Mouse (Mus musculus) neural tube, embryonic 11.5 days (tissue): Measurements from ENCODE around the gene Klhl11. TPM values are rescaled to one million over a fixed set of nuclear protein-coding genes. Genes with fewer than 3 reads are reported as not detected.

ENCODE experiments used
- ATAC-seq: fragments of 200-750 bp; cut with Nextera tagmentation; 2 replicates; pipeline ENCODE4 v1.8.0; 2017; ENCODE audit warnings: moderate number of reproducible peaks, mild to moderate bottlenecking, moderate TSS enrichment, moderate library complexity; ENCODE audit not compliant: insufficient read depth, low FRiP score, low TSS enrichment
- DNase-seq: peaks from one replicate; pipeline ENCODE4 v3.0.0-alpha.2; 2015; ENCODE audit warnings: low spot score
- H3K27ac ChIP-seq: fragments of 300-500 bp; sonication (generic); 2 replicates; pipeline ENCODE4 v1.5.1; 2014; ENCODE audit warnings: low read depth, mild to moderate bottlenecking, low read length
- H3K27me3 ChIP-seq: fragments of 300-500 bp; sonication (generic); 2 replicates; pipeline ENCODE4 v1.6.1; 2014; ENCODE audit warnings: mild to moderate bottlenecking, low read length, mixed read lengths; ENCODE audit not compliant: control insufficient read depth, insufficient read depth
- H3K36me3 ChIP-seq: fragments of 300-500 bp; sonication (generic); 2 replicates; pipeline ENCODE4 v1.6.1; 2014; ENCODE audit warnings: mild to moderate bottlenecking, low read length, moderate library complexity, mixed read lengths; ENCODE audit not compliant: control insufficient read depth, insufficient read depth
- H3K4me1 ChIP-seq: fragments of 300-500 bp; sonication (generic); 2 replicates; pipeline ENCODE4 v1.6.1; 2014; ENCODE audit warnings: low read length, mixed read lengths; ENCODE audit not compliant: control insufficient read depth, insufficient read depth
- H3K4me2 ChIP-seq: fragments of 300-500 bp; sonication (generic); 2 replicates; pipeline ENCODE4 v1.6.1; 2014; ENCODE audit warnings: low read depth, mild to moderate bottlenecking, moderate library complexity
- H3K4me3 ChIP-seq: fragments of 300-500 bp; sonication (generic); 2 replicates; pipeline ENCODE4 v1.5.1; 2014; ENCODE audit warnings: low read depth, low read length
- H3K9ac ChIP-seq: fragments of 300-500 bp; sonication (generic); 2 replicates; pipeline ENCODE4 v1.6.1; 2014; ENCODE audit warnings: mild to moderate bottlenecking, low read length
- H3K9me3 ChIP-seq: fragments of 300-500 bp; sonication (generic); 2 replicates; pipeline ENCODE4 v1.6.1; 2016; ENCODE audit warnings: low read length; ENCODE audit not compliant: control insufficient read depth
- WGBS: fragments of 180-500 bp; shearing (Covaris S2); extraction: QIAGEN DNeasy Blood & Tissue Kit; methylation state at CpG from one replicate; pipeline ENCODE4 v1.1.7; 2014; 5-methylcytosine and 5-hydroxymethylcytosine counted together
- polyA plus RNA-seq: library from polyadenylated mRNA; unstranded; fragments of >200 nt; fragmentation: Nextera tagmentation; extraction: Ambion mirVana; gene quantifications from 2 replicates; pipeline ENCODE4 v1.2.1, GENCODE M21; 2014

The Klhl11 gene
- polyA plus RNA-seq, result 13.9 and 14.8 TPM in 2 replicates

DNA sequence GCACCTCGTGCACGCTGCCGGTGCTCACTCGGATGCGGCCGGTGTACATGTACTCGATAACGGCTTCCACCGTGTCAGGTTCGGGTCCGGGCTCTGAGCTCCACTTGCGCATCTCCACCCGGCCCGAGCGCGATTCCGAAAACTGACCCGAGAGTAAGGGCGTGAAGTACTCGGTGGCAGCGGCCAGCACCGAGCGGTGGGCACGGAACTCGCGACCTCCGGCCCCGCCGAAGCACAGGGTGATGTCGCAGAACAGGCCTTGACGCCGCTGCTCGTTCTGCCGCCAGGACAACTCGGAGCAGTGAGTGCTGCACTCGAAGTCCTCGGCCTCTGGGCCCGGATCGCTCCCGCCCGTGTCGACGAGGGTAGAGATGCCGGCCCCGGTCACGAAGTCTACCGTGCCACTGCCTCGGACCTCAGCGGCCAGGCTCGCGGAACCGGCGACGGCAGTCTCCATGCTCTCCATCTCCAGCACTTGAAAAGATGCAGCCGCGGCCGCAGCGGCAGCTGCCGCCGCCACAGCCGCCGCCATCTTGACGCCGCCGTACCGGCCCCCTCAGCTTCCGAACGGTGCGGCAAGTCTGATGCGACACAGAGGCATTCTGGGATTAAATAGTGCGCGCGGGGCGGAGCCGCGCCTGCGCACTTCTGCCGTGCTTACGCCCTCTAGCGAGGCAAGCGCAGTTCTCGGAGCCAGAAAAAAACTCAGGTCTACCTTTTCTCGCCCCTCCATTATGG is at the start of gene Klhl11:
TSS of gene Klhl11 (minus strand) at position 545 of the 738 bp plus-strand sequence.
- no peaks in the 10 kb centered on the region for H3K9me3 ChIP-seq
- H3K4me1 ChIP-seq, result peaks cover 11% of the 10 kb centered on the region
- DNase-seq (peak; percentile 95), ATAC-seq (peak; percentile 87)
- H3K4me2 ChIP-seq, result peak within 1 kb of the TSS; percentile 93
- H3K9ac ChIP-seq, result peak within 1 kb of the TSS; percentile 96
- 0 out of 2 replicates have a peak, but pooled peaks cover 3% of the 10 kb centered on the region for H3K36me3 ChIP-seq
- H3K27ac ChIP-seq, result peak within 1 kb of the TSS; percentile 58
- under 1% methylated on average over 83 of the region's 83 CpGs for WGBS
- H3K4me3 ChIP-seq, result peak within 1 kb of the TSS; percentile 96
- no peaks in the 10 kb centered on the region for H3K27me3 ChIP-seq

DNA sequence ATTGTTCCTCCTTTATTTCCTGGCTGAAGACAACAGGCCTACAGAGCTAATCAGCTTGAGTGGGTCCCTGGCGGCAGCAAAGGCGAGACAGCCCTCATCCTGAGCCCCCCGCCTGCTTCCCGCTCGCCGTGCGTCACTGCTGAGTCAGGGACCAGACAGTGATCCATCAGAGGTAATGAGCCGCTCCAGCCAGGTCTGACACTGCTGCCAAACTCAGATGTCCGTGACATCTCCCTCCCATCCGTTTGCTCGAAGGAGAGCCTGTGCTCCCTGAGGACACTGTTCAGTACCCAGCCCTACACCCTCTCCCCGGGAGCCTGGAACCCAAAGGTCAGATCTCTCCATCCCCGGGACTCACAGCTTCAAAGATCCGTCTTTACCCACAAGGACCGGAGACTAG is 48.3 kb upstream of the Klhl11 start:
- Histone ChIP-seq H3K27me3 (no peaks in the 10 kb centered on the region), H3K4me2 (no peak overlapping the region), H3K9ac (no peak overlapping the region), H3K4me1 (peaks cover 15% of the 10 kb centered on the region), H3K4me3 (no peak overlapping the region), H3K9me3 (no peaks in the 10 kb centered on the region), H3K27ac (0 out of 2 replicates have a peak overlapping the region, but pooled peaks have one; percentile 27), H3K36me3 (peaks cover 43% of the 10 kb centered on the region)
- DNase-seq (peak; percentile 33), ATAC-seq (no peak)
- WGBS, result 68% methylated on average over 15 of the region's 15 CpGs

DNA sequence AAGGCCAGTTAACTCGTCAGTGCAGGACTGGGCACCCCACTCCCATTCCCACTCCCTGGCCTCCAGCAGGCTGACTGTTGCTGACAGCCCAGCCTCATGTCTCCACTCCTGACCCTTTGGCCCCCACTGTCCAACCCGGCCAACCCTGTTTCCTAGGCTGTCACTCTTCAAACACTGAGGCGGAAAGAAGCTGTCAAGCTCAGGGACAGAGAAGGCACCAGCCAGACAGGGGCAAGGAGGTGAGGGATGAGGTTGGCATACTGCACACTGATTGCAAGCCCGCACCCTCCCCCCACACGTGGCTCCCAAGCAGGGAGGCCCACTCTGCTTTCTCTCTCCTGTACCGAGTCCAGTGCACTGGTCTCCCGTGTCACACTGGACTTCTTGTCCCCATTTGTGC is 46.6 kb upstream of the Klhl11 start:
- no peak for ATAC-seq
- WGBS, result 72% methylated on average over 7 of the region's 7 CpGs
- no peak overlapping the region for H3K27ac ChIP-seq

DNA sequence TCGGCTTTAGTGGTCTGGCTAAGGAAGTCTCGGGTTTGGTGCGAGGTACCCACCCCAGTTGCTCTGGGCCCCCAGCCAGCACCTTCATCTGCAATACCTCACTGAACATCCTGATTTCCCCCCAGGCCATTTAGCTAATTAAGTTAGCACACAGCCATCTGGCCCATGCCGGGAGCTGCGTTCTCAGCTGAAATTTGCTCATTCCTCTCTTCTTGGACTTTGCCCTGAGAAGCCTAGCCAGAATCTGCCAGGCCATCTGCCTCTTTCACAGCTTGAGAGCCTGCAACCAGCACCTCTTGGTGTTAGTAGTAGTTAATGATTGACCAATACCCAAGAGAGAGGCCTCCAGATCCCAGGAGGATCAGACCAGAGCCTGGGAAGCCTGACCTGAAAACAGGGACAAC is 45.6 kb upstream of the Klhl11 start:
- Histone ChIP-seq H3K4me2 (no peak overlapping the region), H3K9ac (no peak overlapping the region), H3K27ac (no peak overlapping the region), H3K9me3 (no peaks in the 10 kb centered on the region), H3K4me3 (no peak overlapping the region), H3K4me1 (no peaks in the 10 kb centered on the region), H3K27me3 (no peaks in the 10 kb centered on the region), H3K36me3 (peaks cover 54% of the 10 kb centered on the region)
- ATAC-seq, result no peak
- DNase-seq, result no peak
- 62% methylated on average over 5 of the region's 5 CpGs for WGBS

More for the DNA sequence above, 46.6 kb upstream of the Klhl11 start:
- no peak overlapping the region for H3K9ac ChIP-seq
- H3K27me3 ChIP-seq, result no peaks in the 10 kb centered on the region
- no peaks in the 10 kb centered on the region for H3K9me3 ChIP-seq
- H3K36me3 ChIP-seq, result peaks cover 49% of the 10 kb centered on the region
- DNase-seq, result no peak
- H3K4me1 ChIP-seq, result no peaks in the 10 kb centered on the region
- H3K4me2 ChIP-seq, result no peak overlapping the region
- H3K4me3 ChIP-seq, result no peak overlapping the region

DNA sequence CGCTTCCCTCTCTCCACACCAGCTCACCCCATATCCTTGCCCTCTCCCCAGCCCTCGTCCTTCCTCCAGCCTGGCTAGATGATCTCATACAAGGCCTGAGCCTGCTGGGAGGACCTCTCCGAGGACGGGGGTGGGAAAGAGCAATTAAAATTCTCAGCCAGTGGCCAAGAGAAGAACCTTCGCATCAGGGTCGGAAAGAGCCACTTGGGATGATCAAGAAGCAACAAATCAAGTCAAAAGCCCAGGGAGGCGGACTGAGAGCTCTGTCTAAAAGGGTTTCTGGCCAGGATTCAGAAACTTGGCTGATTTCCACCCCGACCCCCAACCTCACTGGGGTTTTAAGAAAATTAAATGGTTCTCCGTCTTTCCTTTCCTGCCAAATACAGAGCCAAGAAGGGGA is 43.8 kb upstream of the Klhl11 start:
- Histone ChIP-seq H3K36me3 (peaks cover 40% of the 10 kb centered on the region), H3K4me2 (no peak overlapping the region), H3K9me3 (no peaks in the 10 kb centered on the region), H3K4me1 (no peaks in the 10 kb centered on the region), H3K9ac (no peak overlapping the region), H3K4me3 (no peak overlapping the region), H3K27me3 (no peaks in the 10 kb centered on the region), H3K27ac (no peak overlapping the region)
- whole genome bisulfite sequencing, result 81% methylated on average over 9 of the region's 9 CpGs
- DNase-seq (no peak), ATAC-seq (no peak)

DNA sequence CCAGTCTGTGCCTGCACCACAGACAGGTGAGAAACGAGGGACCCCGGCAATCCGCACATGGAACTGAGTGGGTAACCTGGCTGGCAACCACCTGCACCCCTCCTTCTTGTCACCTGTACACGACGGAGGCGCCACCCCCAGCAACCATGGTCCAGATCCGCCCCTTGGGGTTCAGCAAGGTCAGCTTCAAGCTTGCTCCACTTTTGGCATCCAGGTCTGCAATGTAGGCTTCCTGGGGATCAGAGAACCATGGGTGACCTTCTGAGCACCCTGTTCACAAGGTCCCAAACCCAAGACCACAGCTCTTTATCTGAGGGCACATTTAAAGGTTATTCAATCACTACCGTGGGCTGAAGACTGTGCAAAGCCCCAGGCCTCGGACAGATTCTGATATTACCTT is 43.2 kb upstream of the Klhl11 start:
- no peak overlapping the region for H3K4me2 ChIP-seq
- H3K27ac ChIP-seq, result no peak overlapping the region
- no peak for DNase-seq
- no peak for ATAC-seq
- no peak overlapping the region for H3K9ac ChIP-seq
- no peaks in the 10 kb centered on the region for H3K27me3 ChIP-seq
- 93% methylated on average over 9 of the region's 9 CpGs for WGBS
- peaks cover 38% of the 10 kb centered on the region for H3K36me3 ChIP-seq
- H3K4me3 ChIP-seq, result no peak overlapping the region
- H3K9me3 ChIP-seq, result no peaks in the 10 kb centered on the region
- no peaks in the 10 kb centered on the region for H3K4me1 ChIP-seq

DNA sequence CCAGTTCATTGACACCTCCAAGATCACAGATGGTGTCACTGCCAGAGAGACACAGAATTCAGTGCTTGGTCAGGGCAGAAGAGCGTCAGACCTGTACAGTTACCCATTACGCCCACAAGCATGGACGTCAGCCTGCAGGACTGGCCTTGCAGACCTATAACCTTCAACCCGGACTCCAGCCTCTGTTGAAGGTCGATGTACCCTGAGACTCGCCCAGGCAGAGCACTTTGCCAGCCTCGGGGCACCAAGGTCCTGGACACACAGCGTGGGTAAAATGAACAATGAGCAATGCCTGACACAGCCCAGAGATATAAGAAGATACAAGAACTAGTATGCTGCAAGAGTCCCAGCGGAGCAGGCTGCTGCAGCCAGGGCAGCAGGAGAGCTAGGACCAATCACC is 42.5 kb upstream of the Klhl11 start:
- Histone ChIP-seq H3K4me3 (no peak overlapping the region), H3K9ac (no peak overlapping the region), H3K4me2 (no peak overlapping the region), H3K36me3 (peaks cover 35% of the 10 kb centered on the region), H3K27me3 (no peaks in the 10 kb centered on the region), H3K9me3 (no peaks in the 10 kb centered on the region), H3K27ac (no peak overlapping the region), H3K4me1 (no peaks in the 10 kb centered on the region)
- no peak for ATAC-seq
- DNase-seq, result no peak
- 96% methylated on average over 9 of the region's 9 CpGs for WGBS

DNA sequence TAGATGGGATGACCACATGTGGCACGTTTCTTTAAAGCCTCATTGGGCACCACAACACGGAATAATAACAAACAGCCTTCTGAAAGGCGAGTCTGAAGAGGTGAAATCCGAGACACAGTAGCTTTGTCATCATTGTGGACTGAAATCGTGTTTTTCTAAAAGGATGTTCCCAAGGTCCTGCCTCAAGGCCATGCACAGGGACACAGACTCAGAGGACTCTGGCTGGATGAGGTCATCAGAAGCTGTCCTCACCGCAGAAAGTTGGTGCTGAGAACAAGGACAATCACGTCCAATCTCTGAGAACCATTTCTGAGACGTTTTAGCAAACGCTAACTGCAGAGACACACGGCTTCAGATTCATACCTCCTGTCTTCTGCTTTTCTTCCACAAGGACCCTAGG is 41.2 kb upstream of the Klhl11 start:
- H3K27me3 ChIP-seq, result no peaks in the 10 kb centered on the region
- H3K27ac ChIP-seq, result no peak overlapping the region
- H3K4me3 ChIP-seq, result no peak overlapping the region
- ATAC-seq, result no peak
- peaks cover 29% of the 10 kb centered on the region for H3K36me3 ChIP-seq
- H3K9ac ChIP-seq, result no peak overlapping the region
- no peak for DNase-seq
- WGBS, result 92% methylated on average over 10 of the region's 10 CpGs
- no peaks in the 10 kb centered on the region for H3K9me3 ChIP-seq
- H3K4me1 ChIP-seq, result no peaks in the 10 kb centered on the region
- H3K4me2 ChIP-seq, result no peak overlapping the region

DNA sequence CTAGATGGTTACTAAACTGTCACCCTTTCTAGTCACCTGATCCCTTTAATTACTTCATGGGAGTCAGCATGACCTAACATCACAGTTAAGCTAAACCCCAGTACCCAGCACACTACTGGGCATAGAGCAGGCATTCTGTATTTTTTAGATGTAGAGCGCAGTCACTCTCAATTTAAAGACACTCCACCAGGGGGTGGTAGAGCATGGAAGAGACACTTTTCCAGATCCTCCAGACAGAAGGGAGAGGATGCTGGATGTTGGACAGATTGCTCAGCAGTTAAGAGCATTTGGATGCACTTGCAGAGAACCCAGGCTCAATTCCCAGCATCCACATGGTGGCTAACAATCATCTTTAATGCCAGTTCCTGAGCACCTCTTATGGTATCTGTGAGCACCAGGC is 39.8 kb upstream of the Klhl11 start:
- H3K36me3 ChIP-seq, result peaks cover 28% of the 10 kb centered on the region
- no peak for ATAC-seq

More for the DNA sequence above, 39.8 kb upstream of the Klhl11 start:
- DNase-seq, result no peak
- WGBS, result 91% methylated on average over 1 of the region's 1 CpGs
- Histone ChIP-seq H3K27ac (no peak overlapping the region), H3K9me3 (no peaks in the 10 kb centered on the region), H3K4me2 (no peak overlapping the region), H3K9ac (no peak overlapping the region), H3K27me3 (no peaks in the 10 kb centered on the region), H3K4me1 (no peaks in the 10 kb centered on the region), H3K4me3 (no peak overlapping the region)
